Mouse (Mus musculus): ENCODE measurements at regions not wholly inside any gene's neighbourhood (a gene's known extent, or its start where the extent isn't known, plus 50 kb on each side); places are given as distances from the start of the nearest gene placed in this dataset.
A peak's percentile ranks its signal among the peaks of the same experiment; 100 is the strongest.

- no peak for DNase-seq
Measured at GRCm38 (mm10) chr3:144010558-144010957, 194.5 kb downstream of the Lmo4 start.

- DNase-seq: no peak
Measured at GRCm38 (mm10) chr3:144007111-144007619, 197.9 kb downstream of the Lmo4 start.

- DNase-seq: no peak
Measured at GRCm38 (mm10) chr3:143997909-143998308, 207.1 kb downstream of the Lmo4 start.

DNA sequence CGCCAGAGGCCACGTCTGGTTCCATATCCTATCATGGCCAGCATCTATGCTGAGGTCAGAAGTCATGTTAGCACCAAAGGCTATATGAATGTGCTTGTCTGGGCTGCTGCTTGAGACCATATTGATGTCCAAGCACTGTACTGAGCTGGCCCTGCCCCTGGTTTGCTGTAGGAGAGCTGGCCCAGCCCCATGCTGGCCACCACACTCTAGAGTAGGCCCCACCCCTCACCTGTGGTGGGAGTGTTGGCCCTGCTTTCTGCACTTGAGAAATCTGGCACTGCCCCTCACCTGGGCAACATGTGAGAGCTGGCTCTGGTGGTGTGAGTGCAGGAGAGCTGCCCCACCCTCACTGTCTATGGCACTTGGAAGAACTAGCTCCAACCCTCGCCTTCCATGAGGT is 210.0 kb downstream of the Lmo4 start:
- DNase-seq: no peak

DNA sequence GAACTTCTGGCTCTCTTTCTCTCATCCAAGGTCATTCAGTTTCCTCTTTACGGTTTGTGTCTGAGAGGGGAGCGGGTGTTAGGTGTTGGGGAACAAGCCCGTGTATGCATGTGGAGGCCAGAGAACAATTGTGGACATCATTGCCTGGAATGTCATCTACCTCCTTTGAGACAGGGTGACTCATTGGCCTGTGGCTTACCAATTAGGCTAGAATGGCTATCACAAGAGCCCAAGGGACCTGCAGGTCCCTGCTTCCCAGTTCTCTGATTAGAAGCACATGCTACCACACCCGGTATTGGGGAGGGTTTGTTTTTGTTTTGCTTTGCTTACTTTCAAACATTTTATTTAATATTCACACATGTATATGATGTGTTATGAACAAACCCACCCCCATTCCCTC is 216.0 kb downstream of the Lmo4 start:
- no peak for DNase-seq

DNA sequence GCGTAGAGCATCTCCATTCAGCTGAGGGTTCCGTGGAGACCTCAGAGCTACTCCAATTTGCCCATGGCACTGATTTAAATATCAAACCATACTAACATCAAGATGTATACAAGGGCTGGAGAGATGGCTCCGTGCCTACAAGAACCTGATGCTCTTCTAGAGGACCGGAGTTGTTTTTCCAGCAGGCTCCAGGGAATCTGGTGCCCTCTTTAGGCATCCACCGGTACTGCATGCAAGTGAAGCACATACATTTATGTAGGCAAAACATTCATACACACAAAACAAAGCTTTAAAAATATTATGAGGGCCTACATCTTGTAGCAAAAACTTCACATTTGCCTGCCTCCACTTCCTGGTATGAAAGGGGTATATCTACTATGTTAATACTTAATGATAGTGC is 217.0 kb downstream of the Lmo4 start:
- peak in 1 of 2 experiments; percentile 8 for DNase-seq

DNA sequence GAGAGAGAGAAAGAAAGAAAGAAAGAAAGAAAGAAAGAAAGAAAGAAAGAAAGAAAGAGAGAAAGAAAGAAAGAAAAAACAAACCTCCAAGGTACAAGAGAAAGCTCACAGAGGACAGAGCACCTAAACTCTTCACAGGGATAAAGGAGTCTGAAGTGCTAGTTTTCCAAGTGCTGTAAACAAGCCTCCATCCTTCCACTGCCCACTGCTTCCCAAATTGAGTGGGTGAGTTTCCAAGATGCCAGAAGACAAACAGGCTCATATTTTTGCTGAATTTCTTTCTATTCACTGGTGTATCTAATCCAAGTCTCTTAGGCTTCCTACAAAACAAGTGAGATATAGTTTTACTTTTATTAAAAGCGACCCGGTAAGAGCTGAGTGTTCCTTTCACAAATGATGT is 218.2 kb downstream of the Lmo4 start:
- no peak for DNase-seq

DNA sequence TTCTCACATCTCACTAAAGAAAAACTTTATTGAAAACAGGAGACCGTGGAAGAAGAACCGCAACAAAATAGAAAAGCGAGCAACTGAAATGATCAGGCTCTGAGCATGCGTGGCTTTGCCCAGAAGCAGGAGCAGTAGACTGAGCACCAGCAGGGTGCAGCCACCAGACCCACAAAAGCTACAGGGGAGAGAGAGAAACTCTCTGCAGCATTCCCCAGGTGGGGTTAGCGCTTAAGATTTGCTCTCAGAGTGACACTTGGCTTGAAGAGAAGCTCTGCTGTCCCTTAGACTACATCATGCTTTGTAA is 218.9 kb downstream of the Lmo4 start:
- no peak for DNase-seq

- DNase-seq: no peak
Measured at GRCm38 (mm10) chr3:143985349-143986199, 219.4 kb downstream of the Lmo4 start.

GRCm38 (mm10) chr3:143978703-143979102 is 226.3 kb downstream of the Lmo4 start:
- DNase-seq: no peak

GRCm38 (mm10) chr3:143977886-143978447 is 227.1 kb downstream of the Lmo4 start:
- no peak for DNase-seq

- peak; percentile 9 to 20 for DNase-seq
Measured at GRCm38 (mm10) chr3:143973582-143973981, 231.4 kb downstream of the Lmo4 start.

DNA sequence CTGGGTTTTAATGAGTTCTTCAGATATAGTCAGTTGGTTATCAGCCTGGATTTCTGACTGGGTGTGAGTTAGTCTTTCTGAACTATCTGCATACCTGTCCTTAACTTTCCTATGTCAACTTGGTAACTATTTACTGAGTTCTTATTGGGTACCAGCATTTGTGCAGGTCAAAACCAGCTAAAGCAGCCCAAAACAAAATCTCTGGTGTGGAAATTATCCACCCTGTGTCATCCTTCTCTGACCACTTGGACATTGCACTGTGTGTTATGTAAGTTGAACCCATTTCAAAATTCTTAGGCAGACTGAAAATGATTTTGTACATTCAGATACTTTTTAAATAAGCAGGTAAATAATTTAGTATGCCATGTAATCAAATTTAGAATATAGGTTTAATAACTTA is 232.7 kb downstream of the Lmo4 start:
- DNase-seq: no peak

GRCm38 (mm10) chr3:143970771-143971170 is 234.2 kb downstream of the Lmo4 start:
- no peak for DNase-seq

DNA sequence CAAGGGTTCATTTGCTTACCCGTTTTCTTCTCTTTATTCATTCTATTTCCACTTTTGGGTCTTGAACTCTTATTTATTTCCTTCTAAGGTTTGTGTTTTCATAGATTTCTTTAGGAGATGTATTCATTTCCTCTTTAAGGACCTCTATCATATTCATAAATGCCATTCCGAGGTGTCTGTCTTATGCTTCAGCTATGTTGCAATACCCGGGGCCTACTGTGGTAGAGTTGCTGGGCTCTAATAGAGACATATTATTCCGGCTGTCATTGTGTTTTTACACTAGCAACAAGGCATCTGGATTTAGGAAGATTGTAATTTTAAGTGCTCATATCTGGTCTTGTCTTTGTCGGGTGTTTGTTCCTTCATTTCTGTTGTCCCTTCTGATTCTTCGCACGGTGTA is 249.5 kb downstream of the Lmo4 start:
- DNase-seq: no peak

DNA sequence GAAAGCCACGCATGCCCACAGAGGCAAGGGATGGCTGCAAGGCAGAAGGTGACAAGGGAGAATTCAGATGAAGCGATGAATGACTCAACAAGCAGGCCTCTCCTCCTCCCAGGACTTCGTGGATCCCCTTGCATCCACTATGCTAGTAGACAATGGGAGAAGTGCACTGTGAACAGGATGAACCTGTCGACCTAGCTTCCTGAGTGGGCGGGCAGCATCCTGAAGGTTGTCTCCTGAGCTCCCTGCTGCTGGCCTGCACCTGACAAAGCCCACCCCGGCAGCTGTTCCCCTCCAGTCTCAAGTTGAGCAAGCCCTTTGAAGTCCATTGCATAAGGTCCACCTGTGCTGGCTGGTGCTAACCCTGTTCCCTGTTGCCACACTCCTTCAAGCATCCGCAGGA is 250.2 kb downstream of the Lmo4 start:
- DNase-seq: no peak

- no peak for DNase-seq
Measured at GRCm38 (mm10) chr3:143952289-143952688, 252.7 kb downstream of the Lmo4 start.

DNA sequence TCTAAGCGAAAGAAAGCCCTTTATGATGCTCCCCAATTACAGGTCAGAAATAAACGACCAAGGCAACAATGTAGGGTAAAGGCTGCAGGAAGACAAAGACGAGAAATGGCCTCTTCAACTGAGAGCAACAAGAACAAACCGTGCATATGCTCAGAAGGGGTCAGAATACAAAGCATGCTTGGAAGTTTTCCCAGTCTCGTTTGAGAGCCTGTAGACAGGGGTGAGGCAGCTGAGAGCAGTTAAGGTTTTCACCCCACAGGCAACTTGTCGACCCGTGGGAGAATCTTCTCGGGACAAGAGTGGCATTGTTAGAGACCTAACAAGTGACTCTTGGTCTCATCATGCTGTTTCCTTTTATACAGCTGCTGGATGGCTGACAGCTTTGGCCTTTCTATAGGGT is 255.4 kb downstream of the Lmo4 start:
- DNase-seq: no peak

DNA sequence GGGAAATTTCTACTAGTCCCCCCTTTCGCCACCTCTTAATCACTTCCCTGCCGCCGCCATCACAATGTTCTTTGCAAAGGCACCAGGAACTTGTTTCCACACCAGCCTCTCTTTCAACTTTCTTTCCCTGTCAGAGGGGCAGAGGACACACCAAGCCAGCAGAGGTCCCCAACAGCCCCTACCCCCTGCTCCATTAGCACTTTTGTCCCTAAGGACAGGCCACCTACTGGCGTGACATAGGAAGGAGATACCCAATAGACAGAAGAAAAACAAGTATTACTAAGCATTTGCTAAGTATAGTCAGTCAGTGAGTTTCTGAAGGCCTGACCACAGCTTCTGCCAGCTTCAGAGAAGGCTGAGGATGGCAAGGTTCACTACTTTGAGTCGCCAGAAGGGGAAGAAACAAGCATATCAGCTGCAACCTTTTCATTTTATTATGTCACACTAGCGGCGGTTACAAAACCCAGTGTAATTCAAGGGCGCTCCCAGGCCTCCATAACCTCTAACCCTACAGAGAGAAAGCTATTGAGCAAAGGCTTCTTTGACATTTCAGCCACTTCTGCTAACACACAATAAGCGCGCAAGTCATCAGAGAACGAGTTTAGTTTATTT is 255.9 kb downstream of the Lmo4 start:
- no peak for DNase-seq

- no peak for DNase-seq
Measured at GRCm38 (mm10) chr3:143947938-143948267, 257.1 kb downstream of the Lmo4 start.

GRCm38 (mm10) chr3:143947079-143947937 is 257.7 kb downstream of the Lmo4 start:
- no peak for DNase-seq

- no peak for DNase-seq
Measured at GRCm38 (mm10) chr3:143939068-143939709, 265.8 kb downstream of the Lmo4 start.

DNA sequence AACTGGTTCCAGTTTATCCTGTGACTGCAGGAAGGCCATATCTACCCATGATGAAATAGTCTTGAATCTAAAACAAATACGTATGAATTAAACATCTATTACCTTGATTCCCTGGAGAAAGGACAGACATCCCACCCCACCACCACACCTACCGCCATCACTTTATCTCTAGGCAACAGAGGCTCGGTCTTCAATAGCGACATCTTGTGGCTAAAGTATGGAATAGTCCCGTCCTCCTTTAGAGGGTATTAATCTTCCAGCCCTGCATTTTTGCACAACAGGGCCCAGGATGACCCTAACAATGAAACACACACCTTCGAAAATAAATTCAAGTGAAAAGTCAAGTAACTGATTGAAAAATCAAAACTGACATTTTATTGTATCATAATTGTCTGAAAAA is 279.7 kb downstream of the Lmo4 start:
- no peak for DNase-seq

Measured in cerebellum, postnatal 14 days (tissue).